Mouse (Mus musculus) heart, embryonic 16.5 days (tissue): ENCODE measurements at regions not wholly inside any gene's neighbourhood (a gene's known extent, or its start where the extent isn't known, plus 50 kb on each side); places are given as distances from the start of the nearest gene placed in this dataset.

Source experiments
- ATAC-seq: fragments of 200-750 bp; cut with Nextera tagmentation; replicated peaks from 2 replicates; pipeline ENCODE4 v1.8.0; 2017; ENCODE audit warnings: moderate number of reproducible peaks; ENCODE audit not compliant: insufficient read depth, low FRiP score; ENCODE audit errors: extremely low read depth
- H3K27ac ChIP-seq: fragments of 300-500 bp; sonication (generic); 2 replicates; pipeline ENCODE4 v1.5.1; 2014; ENCODE audit warnings: mild to moderate bottlenecking, low read length, control low read depth, moderate library complexity
- H3K27me3 ChIP-seq: fragments of 300-500 bp; sonication (generic); 2 replicates; pipeline ENCODE4 v1.6.1; 2014; ENCODE audit warnings: low read length, mixed read lengths; ENCODE audit not compliant: control insufficient read depth, insufficient read depth
- H3K36me3 ChIP-seq: fragments of 300-500 bp; sonication (generic); 2 replicates; pipeline ENCODE4 v1.6.1; 2014; ENCODE audit not compliant: control insufficient read depth, insufficient read depth
- H3K4me1 ChIP-seq: fragments of 300-500 bp; sonication (generic); 2 replicates; pipeline ENCODE4 v1.6.1; 2014; ENCODE audit warnings: low read length, mixed read lengths; ENCODE audit not compliant: control insufficient read depth, insufficient read depth
- H3K4me2 ChIP-seq: fragments of 300-500 bp; sonication (generic); 2 replicates; pipeline ENCODE4 v1.6.1; 2014; ENCODE audit warnings: low read depth, mild to moderate bottlenecking, control low read depth, low read length
- H3K4me3 ChIP-seq: fragments of 300-500 bp; sonication (generic); 2 replicates; pipeline ENCODE4 v1.5.1; 2014; ENCODE audit warnings: mild to moderate bottlenecking, control low read depth, low read length
- H3K9ac ChIP-seq: fragments of 300-500 bp; sonication (generic); 2 replicates; pipeline ENCODE4 v1.6.1; 2014; ENCODE audit warnings: low read length, control low read depth
- H3K9me3 ChIP-seq: fragments of 300-500 bp; sonication (generic); replicated peaks from 2 replicates; pipeline ENCODE4 v1.6.1; 2016; ENCODE audit warnings: low read length; ENCODE audit not compliant: control insufficient read depth
- WGBS: fragments of 180-500 bp; shearing (Covaris S2); extraction: QIAGEN DNeasy Blood & Tissue Kit; methylation state at CpG from one replicate; pipeline ENCODE4 v1.1.7; 2014; 5-methylcytosine and 5-hydroxymethylcytosine counted together

DNA sequence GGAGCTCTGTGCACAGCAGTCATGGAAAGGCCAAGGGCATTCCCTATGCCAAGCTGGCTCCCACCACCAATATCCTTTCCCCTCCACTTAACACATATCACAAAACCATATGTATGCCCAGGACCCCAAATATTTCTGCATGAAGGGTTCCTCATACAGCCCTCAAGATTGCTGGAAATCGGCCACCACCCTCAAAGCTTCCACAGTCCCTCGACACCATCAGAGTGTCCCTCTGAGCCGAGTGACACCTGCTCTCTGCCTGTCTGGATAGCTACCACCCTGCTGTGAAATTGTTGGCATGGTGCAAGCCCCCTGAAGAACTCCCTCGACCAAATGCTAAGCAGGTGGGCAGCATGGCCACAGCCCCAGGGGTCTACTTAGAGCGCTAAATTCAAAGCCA lies 869.2 kb downstream of the Zfp704 start:
- no peak for ATAC-seq
- Histone ChIP-seq H3K4me1 (peaks cover 15% of the 10 kb centered on the region), H3K4me3 (no peak overlapping the region), H3K9ac (no peak overlapping the region), H3K27me3 (no peaks in the 10 kb centered on the region), H3K9me3 (no peaks in the 10 kb centered on the region), H3K36me3 (no peaks in the 10 kb centered on the region), H3K4me2 (no peak overlapping the region), H3K27ac (no peak overlapping the region)
- 81% methylated on average over 5 of the region's 5 CpGs for WGBS

DNA sequence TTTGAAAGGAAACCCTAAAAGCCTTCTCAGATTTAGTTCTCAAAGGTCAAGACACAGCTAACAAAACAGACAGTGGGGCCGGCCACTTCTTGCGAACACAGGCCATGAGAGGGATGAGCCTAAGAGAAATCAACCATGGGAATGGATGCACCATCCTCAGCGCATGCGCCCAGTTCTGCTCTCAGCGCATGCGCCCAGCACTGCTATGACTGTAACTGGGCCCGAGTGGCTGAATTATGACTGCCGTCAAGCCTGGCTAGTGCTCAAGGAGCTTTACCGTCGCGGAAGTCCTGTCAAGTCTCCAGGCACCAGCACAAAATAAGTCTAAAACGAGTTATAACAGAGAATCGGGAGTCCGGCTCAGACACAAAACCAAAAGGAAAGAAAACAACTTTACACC lies 870.6 kb downstream of the Zfp704 start:
- H3K27ac ChIP-seq, result no peak overlapping the region
- no peak overlapping the region for H3K4me3 ChIP-seq
- H3K36me3 ChIP-seq, result no peaks in the 10 kb centered on the region
- 86% methylated on average over 14 of the region's 14 CpGs for WGBS
- no peak overlapping the region for H3K4me2 ChIP-seq
- no peak for ATAC-seq
- H3K27me3 ChIP-seq, result no peaks in the 10 kb centered on the region
- H3K4me1 ChIP-seq, result peaks cover 11% of the 10 kb centered on the region
- no peak overlapping the region for H3K9ac ChIP-seq
- H3K9me3 ChIP-seq, result no peaks in the 10 kb centered on the region

DNA sequence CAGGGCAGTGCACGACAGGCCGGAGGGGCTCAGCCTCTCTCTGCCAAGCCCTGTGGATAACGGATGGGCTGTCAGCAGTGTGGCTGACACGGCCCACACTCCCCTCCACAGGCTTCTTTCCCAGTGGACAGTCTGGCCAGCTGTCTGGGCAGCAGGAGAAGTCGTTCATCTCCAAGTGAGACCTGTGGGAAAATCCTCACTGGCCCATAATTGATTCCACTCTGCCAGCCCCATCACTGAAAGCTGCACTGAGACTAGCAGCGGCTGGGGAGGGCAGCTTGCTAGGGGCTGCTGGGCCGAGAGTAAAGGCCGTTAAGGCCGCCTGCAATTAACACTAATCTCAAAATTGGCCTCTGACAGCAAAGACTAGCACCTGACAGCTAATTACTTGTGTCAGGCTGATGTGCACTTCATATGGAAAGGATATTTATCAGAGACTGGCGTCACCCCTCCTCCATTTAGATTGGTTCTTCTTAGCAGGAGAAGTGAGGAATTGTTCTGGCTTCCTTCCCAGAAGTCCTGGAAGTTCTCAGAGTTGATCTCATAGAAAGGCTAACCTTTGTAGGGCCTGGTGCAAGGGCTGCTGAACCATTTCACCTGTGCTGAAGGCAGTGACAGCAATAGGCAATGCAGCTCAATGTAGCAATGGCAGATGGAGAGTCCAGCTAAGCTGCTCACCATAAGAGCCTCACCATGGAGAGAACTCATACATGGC lies 873.5 kb downstream of the Zfp704 start:
- Histone ChIP-seq H3K4me2 (no peak overlapping the region), H3K4me3 (no peak overlapping the region), H3K9ac (no peak overlapping the region), H3K27me3 (no peaks in the 10 kb centered on the region), H3K4me1 (peaks cover 14% of the 10 kb centered on the region), H3K27ac (peak overlapping the region; percentile 39; the same call in 1 of the 2 replicates), H3K36me3 (no peaks in the 10 kb centered on the region), H3K9me3 (no peaks in the 10 kb centered on the region)
- ATAC-seq, result peak; percentile 71
- 14% methylated on average over 10 of the region's 10 CpGs for WGBS

DNA sequence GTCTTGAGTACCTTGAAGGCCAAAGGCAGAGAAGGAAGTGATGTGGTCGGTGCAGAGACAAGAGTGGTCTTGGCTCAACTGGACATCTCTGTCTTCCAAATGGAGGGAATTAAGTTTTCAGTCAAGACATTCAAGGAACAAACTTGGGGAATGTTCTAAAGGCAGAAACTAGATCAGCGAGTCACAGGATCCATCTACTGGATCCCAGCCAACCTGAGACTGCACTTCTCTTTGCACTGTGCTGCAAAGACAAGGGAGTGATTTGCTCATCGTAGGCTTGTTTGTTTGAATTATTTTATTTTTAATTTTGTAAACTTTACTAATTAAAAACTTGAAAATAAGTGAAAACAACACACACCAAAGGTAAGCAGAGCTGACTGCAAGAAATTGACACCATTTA lies 875.8 kb downstream of the Zfp704 start:
- no peak overlapping the region for H3K27ac ChIP-seq
- no peak overlapping the region for H3K9ac ChIP-seq
- peaks cover 14% of the 10 kb centered on the region for H3K4me1 ChIP-seq
- 41% methylated on average over 3 of the region's 3 CpGs for WGBS
- no peak for ATAC-seq
- H3K27me3 ChIP-seq, result no peaks in the 10 kb centered on the region
- no peaks in the 10 kb centered on the region for H3K9me3 ChIP-seq
- H3K4me3 ChIP-seq, result no peak overlapping the region
- H3K4me2 ChIP-seq, result no peak overlapping the region
- no peaks in the 10 kb centered on the region for H3K36me3 ChIP-seq

DNA sequence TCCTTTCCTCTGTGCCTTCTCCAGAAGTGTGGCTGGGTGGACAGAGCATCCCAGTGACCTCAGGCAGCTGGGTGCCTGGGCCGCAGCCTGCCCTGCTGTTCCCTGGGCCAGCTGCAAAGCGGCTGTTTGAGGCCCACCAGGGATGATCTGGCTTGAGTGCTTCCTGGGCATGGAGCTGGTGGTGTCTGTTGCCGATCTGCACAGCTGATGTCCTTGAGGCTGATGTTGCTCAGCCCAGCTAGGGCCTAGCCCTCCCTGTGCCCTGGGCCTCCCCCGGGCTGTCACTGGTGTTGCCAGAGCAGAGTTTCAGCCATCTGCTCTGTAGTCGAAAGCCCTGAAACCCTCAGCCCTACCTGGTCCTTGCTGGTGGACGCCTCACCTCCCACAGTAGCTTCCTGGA lies 878.5 kb downstream of the Zfp704 start:
- Histone ChIP-seq H3K9ac (no peak overlapping the region), H3K4me2 (no peak overlapping the region), H3K9me3 (no peaks in the 10 kb centered on the region), H3K27me3 (no peaks in the 10 kb centered on the region), H3K27ac (no peak overlapping the region), H3K4me1 (peaks cover 10% of the 10 kb centered on the region), H3K36me3 (no peaks in the 10 kb centered on the region), H3K4me3 (no peak overlapping the region)
- ATAC-seq, result no peak
- WGBS, result 58% methylated on average over 6 of the region's 6 CpGs

DNA sequence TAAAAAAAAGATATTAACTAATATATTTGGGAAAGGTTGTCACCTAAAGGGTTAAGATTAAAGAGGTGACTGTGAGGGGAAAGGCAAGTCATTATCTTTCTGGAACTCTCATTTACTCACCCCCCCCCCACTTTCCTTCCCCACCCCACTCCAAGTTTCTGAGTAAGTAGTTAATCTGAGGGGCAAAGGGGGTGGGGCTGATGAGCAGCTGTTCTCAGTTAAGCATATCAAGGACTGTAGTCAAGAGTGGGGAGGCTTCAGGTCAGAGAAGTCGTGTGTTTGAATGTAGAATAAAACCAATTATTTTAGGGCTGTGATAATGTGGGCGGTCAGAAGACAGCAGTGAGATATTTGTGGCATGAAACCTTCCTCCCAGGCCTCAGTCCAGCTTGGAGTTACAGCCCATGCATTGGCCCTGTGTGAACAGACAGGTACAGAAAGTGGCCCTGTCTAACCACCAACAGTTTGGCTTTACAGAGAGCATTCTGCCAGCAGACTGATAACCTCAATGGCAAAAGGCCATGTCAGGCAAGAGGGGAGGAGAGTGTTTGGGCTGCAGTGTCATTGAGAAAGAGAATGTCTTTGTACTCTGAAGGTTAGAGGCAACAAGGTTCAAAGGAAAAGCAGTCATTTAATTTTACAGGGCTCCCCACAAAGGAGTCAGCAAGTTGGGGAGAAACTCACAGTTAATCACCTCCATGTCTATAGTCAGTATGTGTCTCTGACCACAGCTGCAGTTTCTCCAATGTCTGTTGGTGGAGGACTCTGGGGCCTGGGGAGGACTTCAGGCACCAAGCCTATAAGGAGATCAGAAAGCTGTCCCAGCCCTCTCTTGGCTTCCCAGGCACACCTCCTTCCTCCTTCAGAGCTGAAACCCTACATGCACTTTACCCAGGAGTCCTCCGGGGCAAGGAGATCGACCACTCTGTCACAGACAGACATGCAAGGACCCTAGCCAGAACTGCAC lies 888.0 kb downstream of the Zfp704 start:
- 0 out of 2 replicates have a peak overlapping the region, but pooled peaks have one; percentile 9 for H3K27ac ChIP-seq
- H3K9me3 ChIP-seq, result no peaks in the 10 kb centered on the region
- no peak for ATAC-seq
- H3K36me3 ChIP-seq, result no peaks in the 10 kb centered on the region
- 48% methylated on average over 4 of the region's 4 CpGs for WGBS
- H3K4me2 ChIP-seq, result no peak overlapping the region
- H3K4me1 ChIP-seq, result peaks cover 22% of the 10 kb centered on the region
- no peaks in the 10 kb centered on the region for H3K27me3 ChIP-seq
- no peak overlapping the region for H3K4me3 ChIP-seq
- no peak overlapping the region for H3K9ac ChIP-seq

DNA sequence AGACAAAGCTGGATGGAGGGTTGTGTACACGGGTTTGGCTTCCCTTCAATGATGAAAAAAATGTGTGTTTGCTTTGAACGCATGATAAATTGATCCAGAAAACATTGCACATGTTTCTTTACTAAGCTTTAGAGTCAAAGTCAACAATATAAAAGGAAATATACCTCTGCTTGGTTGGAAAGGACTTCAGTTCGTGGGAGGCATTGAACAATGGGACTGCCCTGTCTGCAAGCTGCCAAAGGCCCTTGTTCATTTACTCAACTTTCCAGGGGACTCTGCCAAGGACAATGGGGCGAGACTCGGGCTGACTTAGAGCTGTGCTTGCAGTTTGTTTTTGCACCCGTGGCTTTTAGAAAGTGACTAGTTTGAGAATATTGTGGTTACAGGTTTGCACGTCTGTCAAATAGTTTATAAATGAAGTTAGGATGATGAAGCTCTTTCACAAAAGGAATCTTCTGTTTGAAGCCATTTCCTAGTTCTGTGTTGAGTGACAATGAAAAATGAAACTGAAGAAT lies 889.2 kb downstream of the Zfp704 start:
- WGBS, result 70% methylated on average over 7 of the region's 7 CpGs
- no peak overlapping the region for H3K4me2 ChIP-seq
- H3K4me3 ChIP-seq, result no peak overlapping the region
- H3K27ac ChIP-seq, result no peak overlapping the region
- H3K27me3 ChIP-seq, result no peaks in the 10 kb centered on the region
- ATAC-seq, result no peak
- no peaks in the 10 kb centered on the region for H3K36me3 ChIP-seq
- no peak overlapping the region for H3K9ac ChIP-seq
- H3K4me1 ChIP-seq, result peaks cover 23% of the 10 kb centered on the region
- no peaks in the 10 kb centered on the region for H3K9me3 ChIP-seq

DNA sequence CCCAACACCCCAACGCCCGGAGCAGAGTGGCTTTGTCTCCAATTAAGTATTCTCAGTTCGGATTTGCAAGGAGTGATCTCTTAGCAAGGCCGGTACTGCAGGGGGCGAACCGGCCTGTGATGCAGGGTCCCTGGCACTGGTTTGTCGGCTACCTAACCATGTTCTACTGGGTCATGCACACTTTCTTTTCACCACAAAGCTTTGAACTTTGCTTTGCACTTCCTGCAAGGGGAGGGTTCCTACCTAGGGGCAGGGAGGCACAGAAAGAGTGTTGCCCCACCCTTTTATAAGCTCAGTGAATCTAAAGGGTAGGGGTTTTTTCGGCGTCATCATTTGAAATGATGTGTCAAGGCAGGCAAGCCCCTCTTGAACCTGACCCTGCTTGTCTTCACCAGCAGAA lies 891.7 kb downstream of the Zfp704 start:
- H3K27me3 ChIP-seq, result no peaks in the 10 kb centered on the region
- H3K4me1 ChIP-seq, result peaks cover 23% of the 10 kb centered on the region
- H3K4me2 ChIP-seq, result peak overlapping the region; percentile 82
- H3K9ac ChIP-seq, result peak overlapping the region; percentile 65; the same call in 1 of the 2 replicates
- 16% methylated on average over 9 of the region's 9 CpGs for WGBS
- H3K27ac ChIP-seq, result peak overlapping the region; percentile 56; the same call in 1 of the 2 replicates
- no peak for ATAC-seq
- no peaks in the 10 kb centered on the region for H3K36me3 ChIP-seq
- H3K4me3 ChIP-seq, result no peak overlapping the region
- H3K9me3 ChIP-seq, result no peaks in the 10 kb centered on the region
